Mouse (Mus musculus) hindbrain, embryonic 16.5 days (tissue): ENCODE measurements around the gene Akr1c18. TPM values are rescaled to one million over a fixed set of nuclear protein-coding genes. Genes with fewer than 3 reads are reported as not detected.
"Not testable (repeated sequence)": the region's sequence is repeated elsewhere in the genome, so short reads cannot be mapped to it uniquely, and the experiment has no call there.

ENCODE experiments used
- ATAC-seq: fragments of 200-750 bp; cut with Nextera tagmentation; 2 replicates; pipeline ENCODE4 v1.8.0; 2017; ENCODE audit warnings: moderate TSS enrichment, moderate library complexity
- H3K27ac ChIP-seq: fragments of 300-500 bp; sonication (generic); 2 replicates; pipeline ENCODE4 v1.5.1; 2014; ENCODE audit warnings: low read depth, mild to moderate bottlenecking, control low read depth, low read length, moderate library complexity
- H3K27me3 ChIP-seq: fragments of 300-500 bp; sonication (generic); replicated peaks from 2 replicates; pipeline ENCODE4 v1.6.1; 2014; ENCODE audit warnings: low read length; ENCODE audit not compliant: control insufficient read depth, insufficient read depth
- H3K36me3 ChIP-seq: fragments of 300-500 bp; sonication (generic); 2 replicates; pipeline ENCODE4 v1.6.1; 2014; ENCODE audit warnings: mild to moderate bottlenecking, low read length, moderate library complexity, mixed read lengths; ENCODE audit not compliant: control insufficient read depth, insufficient read depth
- H3K4me1 ChIP-seq: fragments of 300-500 bp; sonication (generic); 2 replicates; pipeline ENCODE4 v1.6.1; 2014; ENCODE audit warnings: low read depth, low read length; ENCODE audit not compliant: control insufficient read depth, insufficient read depth
- H3K4me2 ChIP-seq: fragments of 300-500 bp; sonication (generic); 2 replicates; pipeline ENCODE4 v1.6.1; 2014; ENCODE audit warnings: mild to moderate bottlenecking, low read length, control low read depth, moderate library complexity
- H3K4me3 ChIP-seq: fragments of 300-500 bp; sonication (generic); 2 replicates; pipeline ENCODE4 v1.5.1; 2014; ENCODE audit warnings: mild to moderate bottlenecking, low read length, control low read depth, moderate library complexity
- H3K9ac ChIP-seq: fragments of 300-500 bp; sonication (generic); 2 replicates; pipeline ENCODE4 v1.6.1; 2014; ENCODE audit warnings: low read depth, mild to moderate bottlenecking, control low read depth, low read length, moderate library complexity
- H3K9me3 ChIP-seq: fragments of 300-500 bp; sonication (generic); 2 replicates; pipeline ENCODE4 v1.6.1; 2014; ENCODE audit warnings: mild to moderate bottlenecking, low read length, moderate library complexity; ENCODE audit not compliant: control insufficient read depth
- WGBS: fragments of 180-500 bp; shearing (Covaris S2); extraction: QIAGEN DNeasy Blood & Tissue Kit; methylation state at CpG from one replicate; pipeline ENCODE4 v1.1.7; 2014; 5-methylcytosine and 5-hydroxymethylcytosine counted together
- polyA plus RNA-seq: library from polyadenylated mRNA; unstranded; fragments of >200 nt; fragmentation: Nextera tagmentation; extraction: Ambion mirVana; gene quantifications from 2 replicates; pipeline ENCODE4 v1.2.1, GENCODE M21; 2015

Akr1c18 gene
- polyA plus RNA-seq, 1 experiment from 2014 or later = not detected

GRCm38 (mm10) chr13:4155286-4155685 lies 4.8 kb upstream of the Akr1c18 start:
- 26% methylated on average over 2 of the region's 2 CpGs for WGBS
- Histone ChIP-seq H3K27ac (no peak overlapping the region), H3K9me3 (no peaks in the 10 kb centered on the region), H3K4me2 (no peak overlapping the region), H3K27me3 (no peaks in the 10 kb centered on the region), H3K36me3 (no peaks in the 10 kb centered on the region), H3K4me1 (no peaks in the 10 kb centered on the region), H3K4me3 (no peak overlapping the region), H3K9ac (no peak overlapping the region)
- ATAC-seq = no peak

- WGBS = 84% methylated on average over 3 of the region's 3 CpGs
- no peak overlapping the region for H3K4me2 ChIP-seq
- no peaks in the 10 kb centered on the region for H3K36me3 ChIP-seq
- H3K27ac ChIP-seq = no peak overlapping the region
- H3K9me3 ChIP-seq = no peaks in the 10 kb centered on the region
- no peaks in the 10 kb centered on the region for H3K27me3 ChIP-seq
- H3K4me1 ChIP-seq = no peaks in the 10 kb centered on the region
- H3K4me3 ChIP-seq = no peak overlapping the region
- no peak overlapping the region for H3K9ac ChIP-seq
- ATAC-seq = no peak
Measured at GRCm38 (mm10) chr13:4153593-4153992, 3.1 kb upstream of the Akr1c18 start.

- H3K4me3 ChIP-seq = no peak overlapping the region
- no peak overlapping the region for H3K4me2 ChIP-seq
- no peaks in the 10 kb centered on the region for H3K9me3 ChIP-seq
- no peaks in the 10 kb centered on the region for H3K36me3 ChIP-seq
- H3K9ac ChIP-seq = no peak overlapping the region
- no peak for ATAC-seq
- 71% methylated on average over 2 of the region's 2 CpGs for WGBS
- no peaks in the 10 kb centered on the region for H3K27me3 ChIP-seq
- H3K4me1 ChIP-seq = no peaks in the 10 kb centered on the region
- no peak overlapping the region for H3K27ac ChIP-seq
Measured at GRCm38 (mm10) chr13:4152908-4153307, 2.5 kb upstream of the Akr1c18 start.

GRCm38 (mm10) chr13:4144261-4144660 lies 6.2 kb downstream of the Akr1c18 start:
- WGBS = 83% methylated on average over 1 of the region's 1 CpGs
- H3K36me3 ChIP-seq = no peaks in the 10 kb centered on the region
- no peaks in the 10 kb centered on the region for H3K27me3 ChIP-seq
- H3K4me3 ChIP-seq = no peak overlapping the region
- H3K9ac ChIP-seq = no peak overlapping the region
- H3K9me3 ChIP-seq = no peaks in the 10 kb centered on the region
- no peak overlapping the region for H3K27ac ChIP-seq
- no peak overlapping the region for H3K4me2 ChIP-seq
- H3K4me1 ChIP-seq = no peaks in the 10 kb centered on the region
- ATAC-seq = no peak

GRCm38 (mm10) chr13:4133070-4133469 lies 17.4 kb downstream of the Akr1c18 start:
- no peaks in the 10 kb centered on the region for H3K9me3 ChIP-seq

GRCm38 (mm10) chr13:4131721-4132120 lies 18.7 kb downstream of the Akr1c18 start:
- Histone ChIP-seq H3K4me2 (no peak overlapping the region), H3K9me3 (no peaks in the 10 kb centered on the region), H3K9ac (no peak overlapping the region), H3K27ac (no peak overlapping the region), H3K4me3 (no peak overlapping the region), H3K36me3 (no peaks in the 10 kb centered on the region), H3K27me3 (no peaks in the 10 kb centered on the region), H3K4me1 (no peaks in the 10 kb centered on the region)
- 79% methylated on average over 3 of the region's 3 CpGs for WGBS
- ATAC-seq = no peak

More at GRCm38 (mm10) chr13:4133070-4133469, 17.4 kb downstream of the Akr1c18 start:
- Histone ChIP-seq H3K27me3 (no peaks in the 10 kb centered on the region), H3K4me3 (no peak overlapping the region), H3K4me2 (no peak overlapping the region), H3K27ac (no peak overlapping the region), H3K4me1 (no peaks in the 10 kb centered on the region), H3K9ac (no peak overlapping the region), H3K36me3 (no peaks in the 10 kb centered on the region)
- 46% methylated on average over 2 of the region's 2 CpGs for WGBS
- ATAC-seq = no peak

GRCm38 (mm10) chr13:4131317-4131716 lies 19.1 kb downstream of the Akr1c18 start:
- ATAC-seq = no peak
- H3K4me1 ChIP-seq = no peaks in the 10 kb centered on the region
- no peaks in the 10 kb centered on the region for H3K9me3 ChIP-seq
- no peaks in the 10 kb centered on the region for H3K27me3 ChIP-seq
- WGBS = 72% methylated on average over 1 of the region's 1 CpGs
- H3K4me3 ChIP-seq = no peak overlapping the region
- no peak overlapping the region for H3K27ac ChIP-seq
- no peak overlapping the region for H3K4me2 ChIP-seq
- no peak overlapping the region for H3K9ac ChIP-seq
- H3K36me3 ChIP-seq = no peaks in the 10 kb centered on the region

- Histone ChIP-seq H3K27ac (no peak overlapping the region), H3K9me3 (no peaks in the 10 kb centered on the region), H3K9ac (no peak overlapping the region), H3K4me3 (no peak overlapping the region), H3K27me3 (no peaks in the 10 kb centered on the region), H3K4me1 (no peaks in the 10 kb centered on the region), H3K4me2 (no peak overlapping the region), H3K36me3 (no peaks in the 10 kb centered on the region)
- ATAC-seq = no peak
- 44% methylated on average over 5 of the region's 5 CpGs for WGBS
Measured at GRCm38 (mm10) chr13:4129100-4129499, 21.4 kb downstream of the Akr1c18 start.

GRCm38 (mm10) chr13:4125846-4126245 lies 24.6 kb downstream of the Akr1c18 start:
- not testable (repeated sequence) for H3K9me3 ChIP-seq, H3K9ac ChIP-seq, ATAC-seq, H3K4me2 ChIP-seq, H3K27me3 ChIP-seq, H3K4me3 ChIP-seq, H3K4me1 ChIP-seq, H3K36me3 ChIP-seq, H3K27ac ChIP-seq
- 81% methylated on average over 1 of the region's 1 CpGs for WGBS

- 93% methylated on average over 6 of the region's 6 CpGs for WGBS
- not testable (repeated sequence) for H3K27me3 ChIP-seq, H3K27ac ChIP-seq, H3K4me3 ChIP-seq, H3K4me1 ChIP-seq, H3K4me2 ChIP-seq, ATAC-seq, H3K9me3 ChIP-seq, H3K9ac ChIP-seq, H3K36me3 ChIP-seq
Measured at GRCm38 (mm10) chr13:4124471-4124870, 26.0 kb downstream of the Akr1c18 start.
